Mouse (Mus musculus) embryo, embryonic 10.5 days (tissue): ENCODE measurements around the gene Tnip2.

Source experiments
- DNase-seq: peaks from one replicate; pipeline ENCODE4 v3.0.0-alpha.2; 2015; ENCODE audit warnings: low spot score

Gene Tnip2

DNA sequence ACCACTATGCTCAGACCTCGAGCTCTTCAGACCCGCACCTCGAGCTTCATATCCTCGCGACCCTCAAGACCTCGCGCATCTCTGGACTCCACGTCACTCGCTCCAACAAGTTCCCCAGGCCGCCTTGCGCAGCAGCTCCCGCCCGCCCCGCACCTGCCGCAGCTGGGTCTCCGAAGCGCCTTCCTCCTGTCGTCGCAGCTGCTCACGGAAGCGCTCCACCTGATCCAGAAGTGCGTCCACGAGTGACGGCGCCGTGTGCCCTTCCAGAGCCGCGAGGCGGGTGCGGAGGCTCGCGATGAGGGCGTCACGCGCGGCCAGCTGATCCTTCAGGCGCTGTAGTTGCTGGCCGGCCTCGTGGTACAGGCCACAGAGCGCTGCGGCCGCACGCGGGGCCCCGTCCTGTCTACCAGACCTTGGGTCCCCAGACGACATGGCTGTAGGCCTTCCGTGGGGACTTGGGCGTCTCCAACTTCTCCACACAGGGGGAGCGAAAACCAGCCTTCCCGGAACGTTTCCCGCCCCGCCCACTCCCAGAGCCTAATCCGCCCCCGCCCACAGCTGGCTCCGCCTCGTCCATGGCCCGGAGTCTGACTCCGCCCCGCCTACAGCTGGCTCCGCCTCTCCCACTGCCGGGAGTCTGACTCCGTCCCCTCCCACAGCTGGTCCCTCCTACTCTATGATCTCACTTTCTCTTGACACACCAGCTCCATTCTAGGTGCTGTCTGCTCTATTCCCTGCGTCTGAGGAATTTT lies at the start of gene Tnip2:
Gene Tnip2, minus strand, starts transcription at position 526 of the 752 bp plus-strand sequence.
- peak; percentile 96 for DNase-seq

GRCm38 (mm10) chr5:34551821-34552220 lies 38.0 kb upstream of the Tnip2 start:
- DNase-seq, result no peak

DNA sequence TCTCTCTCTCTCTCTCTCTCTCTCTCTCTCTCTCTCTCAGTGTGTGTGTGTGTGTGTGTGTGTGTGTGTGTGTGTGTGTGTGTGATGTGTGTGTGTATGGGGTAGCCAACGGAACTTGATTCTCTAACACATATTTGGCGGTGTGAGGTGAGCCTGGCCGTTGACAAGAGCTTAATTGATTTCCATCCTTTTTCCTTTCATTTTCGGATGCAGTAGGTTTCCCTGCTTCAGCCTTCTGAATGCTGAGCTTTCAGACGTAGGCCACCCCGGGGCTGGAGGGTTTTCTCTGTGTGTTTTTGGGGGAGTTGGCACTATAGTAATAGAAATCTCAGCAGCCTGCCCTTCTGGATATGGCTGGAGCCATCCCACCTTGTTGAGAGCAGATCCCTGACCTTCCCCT lies 36.5 kb upstream of the Tnip2 start:
- peak; percentile 23 for DNase-seq

GRCm38 (mm10) chr5:34549483-34550221 lies 35.9 kb upstream of the Tnip2 start:
- DNase-seq, result peak; percentile 86

- no peak for DNase-seq
Observed at GRCm38 (mm10) chr5:34549135-34549482, 35.3 kb upstream of the Tnip2 start.

DNA sequence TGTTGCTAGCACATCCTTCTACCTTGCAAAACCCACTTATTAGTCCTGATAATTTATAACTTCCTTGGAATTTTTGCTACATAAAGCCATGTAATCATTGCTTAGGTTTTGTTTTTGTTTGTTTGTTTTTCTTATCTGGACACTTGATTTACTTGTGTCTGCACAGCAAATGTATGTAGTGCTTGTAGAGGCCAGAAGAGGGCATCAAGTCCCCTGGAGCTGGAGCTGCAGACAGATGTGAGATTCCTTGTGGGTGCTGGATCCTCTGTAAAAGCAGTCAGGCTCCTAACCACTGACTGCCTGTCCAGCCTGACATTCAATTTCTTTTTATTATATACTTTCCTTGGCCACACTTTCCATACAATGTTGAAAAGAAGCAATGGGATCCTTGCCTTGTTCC lies 33.6 kb upstream of the Tnip2 start:
- peak; percentile 65 for DNase-seq

- no peak for DNase-seq
Observed at GRCm38 (mm10) chr5:34543114-34543513, 29.3 kb upstream of the Tnip2 start.

GRCm38 (mm10) chr5:34542166-34542565 lies 28.4 kb upstream of the Tnip2 start:
- no peak for DNase-seq

DNA sequence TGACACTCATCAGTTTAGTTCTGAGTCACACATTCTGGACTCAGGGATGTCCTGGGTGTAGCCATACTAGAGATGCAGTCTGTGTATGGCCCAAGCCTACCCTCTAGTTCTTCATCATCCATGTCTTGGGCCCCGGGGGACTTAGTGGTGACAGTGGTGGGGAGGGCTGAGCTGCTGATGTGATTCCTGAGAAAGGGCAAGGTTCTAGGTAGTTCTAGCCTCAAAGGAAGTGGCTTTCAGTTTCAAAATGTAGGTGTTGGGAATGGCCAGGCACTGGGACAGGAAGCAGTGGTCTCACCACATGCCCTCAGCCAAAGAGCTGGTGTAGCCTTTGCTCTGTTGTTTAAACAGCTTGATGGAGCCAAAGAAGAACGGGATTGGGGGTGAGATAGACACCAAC lies 25.3 kb upstream of the Tnip2 start:
- DNase-seq, result no peak

DNA sequence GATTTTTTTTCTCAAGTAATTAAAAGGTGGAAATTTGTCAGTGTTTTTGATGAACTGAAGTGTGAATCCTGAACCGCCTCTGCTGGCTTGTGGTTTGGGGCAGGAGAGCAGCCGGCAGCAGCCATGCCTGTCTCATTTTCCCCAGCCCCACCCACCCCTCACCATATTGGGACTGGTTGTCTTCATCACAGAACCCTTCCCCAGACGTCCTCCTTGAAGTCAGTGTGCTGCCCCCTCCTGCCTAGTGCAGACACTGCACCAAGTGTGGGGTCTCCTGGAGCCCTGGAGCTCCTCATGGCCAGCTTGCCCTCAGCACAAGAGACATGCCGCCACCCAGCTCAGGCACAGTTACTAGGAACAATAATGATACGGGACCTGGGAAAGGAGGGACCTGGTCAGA lies 24.7 kb upstream of the Tnip2 start:
- DNase-seq, result peak; percentile 46

- DNase-seq, result no peak
Observed at GRCm38 (mm10) chr5:34538079-34538478, 24.3 kb upstream of the Tnip2 start.

- DNase-seq, result no peak
Observed at GRCm38 (mm10) chr5:34535831-34536230, 22.0 kb upstream of the Tnip2 start.

GRCm38 (mm10) chr5:34534776-34535581 lies 21.2 kb upstream of the Tnip2 start:
- DNase-seq, result no peak

DNA sequence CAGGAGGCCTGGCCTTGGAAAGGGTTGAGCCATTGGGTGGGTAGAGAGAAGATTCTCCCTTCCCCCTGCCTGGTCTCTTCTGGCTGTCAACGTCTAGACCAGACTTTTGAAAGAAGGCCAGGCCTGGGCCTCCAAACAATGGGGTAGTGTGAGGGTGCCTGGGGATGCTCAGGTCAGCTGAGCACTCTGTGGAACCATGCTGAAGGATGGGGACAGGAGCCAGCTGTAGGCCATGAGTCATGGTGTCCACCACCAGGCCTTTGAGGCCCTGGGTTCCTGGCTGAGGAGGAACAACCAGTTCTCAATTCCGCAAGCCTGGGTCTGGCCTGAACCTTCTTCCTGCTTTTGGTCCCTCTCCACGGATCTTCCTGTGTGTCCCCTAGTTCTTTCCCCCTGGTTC lies 20.0 kb upstream of the Tnip2 start:
- no peak for DNase-seq

- DNase-seq, result no peak
Observed at GRCm38 (mm10) chr5:34533066-34533465, 19.3 kb upstream of the Tnip2 start.

GRCm38 (mm10) chr5:34530687-34531086 lies 16.9 kb upstream of the Tnip2 start:
- DNase-seq, result no peak

DNA sequence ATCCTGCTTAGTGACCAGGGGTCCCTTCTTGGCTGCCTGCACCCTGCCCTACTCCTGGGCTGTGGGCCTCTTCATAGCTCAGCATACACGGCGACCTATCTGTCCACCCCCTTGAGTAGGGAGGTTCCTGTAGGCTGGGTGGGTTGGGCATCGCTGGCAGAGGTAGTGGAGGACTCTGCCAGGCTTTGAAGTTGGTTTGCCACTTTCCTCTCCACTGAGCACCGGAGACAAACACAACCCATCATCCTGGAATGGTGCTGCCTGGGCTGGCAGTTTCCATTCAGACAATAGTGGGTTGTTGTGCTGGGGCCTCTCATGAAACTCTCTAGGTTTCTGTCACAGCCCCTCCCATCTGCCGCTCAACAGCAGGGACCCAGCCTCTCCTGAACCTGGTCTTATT lies 16.3 kb upstream of the Tnip2 start:
- no peak for DNase-seq

GRCm38 (mm10) chr5:34528724-34529123 lies 14.9 kb upstream of the Tnip2 start:
- no peak for DNase-seq

DNA sequence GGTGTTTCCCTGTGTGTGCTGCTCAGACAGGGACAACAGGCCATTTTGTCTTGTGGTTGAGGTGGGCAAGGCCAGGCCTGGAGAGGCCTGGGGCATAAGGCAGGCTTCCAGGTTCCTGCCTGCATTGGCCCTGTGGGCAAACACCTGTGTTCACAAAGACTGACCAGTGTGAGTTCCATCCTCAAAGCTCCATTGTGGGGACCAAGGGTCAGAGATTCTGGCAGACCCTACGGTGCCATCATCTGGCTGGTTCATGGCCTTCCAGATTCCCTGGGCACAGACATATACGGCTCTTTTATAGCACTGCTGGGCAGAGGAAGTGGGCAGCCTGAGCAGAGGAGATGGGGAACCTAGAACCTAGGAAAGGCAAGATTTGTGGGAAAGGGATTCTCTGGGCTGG lies 13.6 kb upstream of the Tnip2 start:
- no peak for DNase-seq

DNA sequence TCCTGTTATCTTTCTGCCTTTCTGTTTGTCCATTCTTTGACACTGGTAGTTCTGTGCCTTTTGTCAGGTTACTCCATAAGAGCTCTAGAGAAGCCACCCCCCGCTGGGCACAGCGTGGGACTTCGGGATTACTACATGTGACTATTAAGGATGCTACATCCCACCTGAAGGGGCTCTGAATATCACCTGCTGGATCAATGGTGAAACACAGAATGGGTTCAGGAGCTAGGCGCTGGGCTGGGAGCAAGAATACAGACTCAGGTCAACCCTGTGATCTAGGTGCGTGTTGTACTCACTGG lies 12.6 kb upstream of the Tnip2 start:
- no peak for DNase-seq

- peak; percentile 92 for DNase-seq
Observed at GRCm38 (mm10) chr5:34525663-34526476, 12.1 kb upstream of the Tnip2 start, which contains the start of gene Sh3bp2. Sh3bp2 (plus strand) TSS chr5:34525838.

GRCm38 (mm10) chr5:34524511-34524910 lies 10.7 kb upstream of the Tnip2 start:
- DNase-seq, result no peak
